Mouse (Mus musculus): Measurements from ENCODE around the gene Pnldc1.
A peak's percentile ranks its signal among the peaks of the same experiment; 100 is the strongest.
"Not testable (repeated sequence)": the region's sequence is repeated elsewhere in the genome, so short reads cannot be mapped to it uniquely, and the experiment has no call there.

Pnldc1 gene

DNA sequence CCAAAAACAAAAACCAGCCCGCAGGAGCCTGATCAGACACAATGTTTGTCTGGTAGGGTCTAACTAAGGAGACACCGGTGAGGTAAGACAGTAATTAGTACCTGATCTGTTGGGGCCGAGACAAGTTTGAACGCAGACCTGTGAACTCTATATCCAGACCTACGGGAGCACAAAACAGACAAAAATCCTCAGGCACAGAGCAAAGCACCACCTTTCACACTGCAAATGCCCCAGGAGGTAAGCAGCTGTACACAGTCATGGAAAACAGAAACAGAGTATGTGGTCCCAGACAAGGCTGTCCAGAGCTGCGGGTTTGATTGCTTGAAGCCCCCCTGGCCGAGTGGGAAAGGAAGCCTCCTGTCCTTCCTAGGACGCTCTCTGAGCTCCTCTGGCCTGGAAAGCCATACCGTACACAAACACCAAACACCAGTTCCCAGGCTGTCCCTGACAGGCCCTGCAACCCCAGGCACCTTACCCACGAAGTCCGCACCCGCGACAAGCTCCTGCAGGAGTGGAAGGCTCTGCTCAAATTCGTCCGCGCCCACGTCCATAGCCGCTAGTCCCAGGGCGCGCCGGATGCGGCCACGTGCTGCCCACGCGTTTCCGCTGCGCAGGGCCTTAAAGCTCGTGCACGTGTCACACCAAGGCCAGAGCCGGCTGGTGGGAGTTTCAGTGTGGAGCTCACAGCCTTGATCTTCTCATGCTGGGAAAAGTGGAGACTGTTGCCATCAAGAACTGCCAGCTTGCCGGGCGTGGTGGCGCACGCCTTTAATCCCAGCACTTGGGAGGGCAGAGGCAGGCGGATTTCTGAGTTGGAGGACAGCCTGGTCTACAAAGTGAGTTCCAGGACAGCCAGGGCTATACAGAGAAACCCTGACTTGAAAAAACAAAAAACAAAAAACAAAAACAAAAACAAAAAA lies at the start of gene Pnldc1:
Gene Pnldc1 (minus strand): TSS at position 870 of the 920 bp plus-strand sequence.
- no peak for DNase-seq (ENCODE audit: low spot score in 2 of 2)

DNA sequence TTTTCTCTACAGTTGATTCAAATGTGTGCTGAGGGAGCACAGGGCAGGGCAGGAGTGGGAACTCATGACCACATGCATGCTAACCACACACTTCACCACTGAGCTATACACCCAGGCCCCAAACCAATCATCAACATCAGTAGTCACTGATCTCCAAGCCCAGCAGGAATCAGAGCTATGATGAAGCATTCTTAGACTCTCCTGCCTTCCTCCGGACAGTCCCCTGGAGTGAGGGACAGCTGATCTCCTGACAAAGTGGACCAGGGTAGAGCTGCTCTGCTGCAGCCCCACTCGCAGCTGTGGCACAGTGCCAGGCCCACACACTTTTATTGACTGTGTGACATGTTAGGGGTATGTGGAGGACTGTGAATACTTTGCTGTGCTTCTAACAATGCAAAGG lies 49.3 kb upstream of the Pnldc1 start:
- DNase-seq (ENCODE audit: low spot score in 2 of 2) = not testable (repeated sequence)

DNA sequence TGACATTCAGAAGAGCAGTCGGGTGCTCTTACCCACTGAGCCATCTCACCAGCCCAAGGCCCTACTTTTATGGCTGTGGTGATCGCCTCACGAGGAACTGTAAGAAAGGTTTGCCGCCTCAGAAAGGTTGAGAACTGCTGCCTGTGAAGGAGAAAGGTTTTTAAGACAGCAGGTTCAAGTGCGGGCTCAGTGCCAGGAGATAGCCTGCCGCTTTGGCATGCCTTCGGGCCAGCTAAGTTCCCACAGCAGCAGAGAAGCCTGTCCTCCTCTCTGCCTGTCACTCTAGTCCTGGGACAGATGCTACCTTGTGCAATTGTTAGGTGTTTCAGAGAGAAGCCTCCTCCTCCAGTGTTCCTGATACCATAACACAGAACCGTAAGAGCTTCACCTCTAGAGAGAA lies 46.6 kb upstream of the Pnldc1 start:
- DNase-seq (ENCODE audit: low spot score in 2 of 2) = no peak

DNA sequence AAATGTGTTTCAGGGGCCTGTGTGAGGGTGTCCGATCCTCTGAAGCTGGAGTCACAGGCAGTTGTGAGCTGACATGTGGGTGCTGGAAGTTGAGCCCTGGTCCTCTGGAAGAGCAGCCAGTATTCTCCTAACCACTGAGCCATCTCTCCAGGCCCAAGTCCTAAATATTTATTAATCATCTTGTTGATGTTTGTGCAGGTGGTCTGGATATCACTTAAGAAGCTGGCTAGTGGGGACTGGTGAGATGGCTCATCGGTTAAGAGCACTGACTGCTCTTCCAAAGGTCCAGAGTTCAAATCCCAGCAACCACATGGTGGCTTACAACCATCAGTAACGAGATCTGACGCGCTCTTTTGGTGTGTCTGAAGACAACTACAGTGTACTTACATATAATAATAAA lies 39.6 kb upstream of the Pnldc1 start:
- no peak for DNase-seq (ENCODE audit: low spot score in 2 of 2)

DNA sequence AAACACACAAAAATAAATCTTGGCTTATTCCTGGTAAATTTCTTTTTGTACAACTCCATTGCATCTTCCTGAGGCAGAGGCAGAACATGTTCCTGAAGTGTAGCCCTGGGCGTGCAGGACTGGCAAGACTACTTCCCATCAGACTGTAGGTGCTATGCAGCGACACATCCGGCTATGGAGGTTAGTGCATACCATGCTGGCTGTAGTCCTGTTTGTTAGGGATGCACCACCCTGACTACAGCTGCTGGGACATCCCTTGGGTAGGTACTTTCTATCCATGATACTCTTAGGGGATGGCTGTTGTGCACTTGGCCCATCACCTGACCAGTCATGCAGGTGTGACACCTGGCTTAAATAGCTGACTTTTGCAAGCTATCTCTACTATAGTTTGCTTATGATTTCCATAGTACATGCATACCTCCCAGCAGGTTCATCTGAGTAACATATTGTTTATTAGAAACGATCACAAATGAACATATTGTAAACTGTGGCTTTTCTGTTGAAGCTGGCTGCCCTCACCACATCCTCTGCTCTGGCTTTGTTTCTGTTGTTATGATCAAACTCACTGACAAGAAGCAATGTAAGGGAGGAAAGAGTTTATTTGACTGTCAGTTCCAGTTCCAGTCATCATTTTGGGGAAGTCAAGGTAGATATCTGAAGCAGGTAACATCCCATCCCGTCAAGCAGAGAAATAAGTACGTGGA lies 32.6 kb upstream of the Pnldc1 start:
- DNase-seq (ENCODE audit: low spot score in 2 of 2) = no peak

DNA sequence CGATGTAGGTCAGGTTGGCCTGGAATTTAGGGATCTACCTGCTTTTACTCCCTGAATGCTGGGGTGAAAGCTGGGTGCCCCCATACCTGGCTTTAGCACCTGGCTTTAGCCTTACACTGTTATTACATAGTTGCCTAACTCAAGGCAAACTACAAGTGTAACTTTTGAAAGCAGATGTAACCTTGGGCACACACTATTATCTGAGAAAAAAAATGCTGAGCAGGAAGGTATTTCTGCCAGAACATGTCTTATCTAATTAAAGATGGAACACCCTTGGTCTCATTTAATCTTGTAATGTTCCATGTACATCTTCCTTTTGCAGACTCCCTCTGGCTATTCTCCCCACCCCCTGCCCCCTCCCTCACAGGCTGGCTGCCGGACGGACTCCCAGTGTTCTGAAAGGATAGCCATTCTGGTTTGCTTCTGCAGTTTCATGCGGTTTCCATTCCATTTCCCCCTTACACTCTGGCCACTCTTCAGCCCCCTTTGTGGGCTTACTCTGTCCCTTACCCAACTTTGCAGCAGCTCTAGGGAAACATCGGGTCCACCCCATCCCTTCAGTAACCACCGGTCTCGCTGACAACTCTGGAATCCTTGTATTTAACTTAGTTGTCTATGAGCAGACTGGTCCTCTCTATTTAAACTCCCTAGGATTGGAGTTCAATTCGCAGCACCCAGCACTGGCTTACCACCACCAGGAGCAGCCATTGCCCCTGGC lies 31.7 kb upstream of the Pnldc1 start:
- DNase-seq (ENCODE audit: low spot score in 2 of 2) = no peak

DNA sequence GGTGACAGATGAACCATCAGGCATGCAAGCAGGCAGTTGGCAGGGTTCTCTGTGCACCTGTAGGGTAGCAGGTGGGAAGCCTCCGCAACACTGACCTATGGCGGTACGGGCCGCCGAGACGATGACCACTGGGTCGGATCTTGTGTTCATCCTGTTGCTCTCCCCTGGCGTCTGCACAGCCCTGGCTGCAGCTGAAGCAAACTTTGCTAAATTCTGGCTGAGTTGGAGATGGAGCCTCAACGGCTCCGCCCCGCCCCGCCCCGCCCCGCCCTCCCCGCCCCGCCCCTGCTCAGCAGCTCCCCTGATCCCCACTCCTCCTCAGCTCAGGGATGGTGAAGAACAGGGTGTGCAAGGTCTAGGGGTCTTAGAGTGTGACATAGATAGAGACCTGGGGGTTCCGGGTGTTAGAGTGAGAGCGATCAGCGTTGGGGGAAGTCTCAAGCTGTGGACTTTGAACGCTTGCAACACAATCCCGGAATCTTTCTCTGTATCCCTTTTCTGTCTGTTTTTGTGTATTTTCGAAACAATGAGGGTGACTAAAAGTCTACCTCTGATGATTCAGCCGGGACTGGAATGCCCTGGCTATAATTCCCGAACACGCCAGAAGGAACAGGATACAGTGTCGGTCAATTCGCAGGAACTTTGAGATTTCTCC lies 30.2 kb upstream of the Pnldc1 start, which contains the start of gene Acat3:
Gene Acat3 (minus strand): TSS at position 450 of the 655 bp plus-strand sequence.
- DNase-seq (ENCODE audit: low spot score in 2 of 2) = no peak

DNA sequence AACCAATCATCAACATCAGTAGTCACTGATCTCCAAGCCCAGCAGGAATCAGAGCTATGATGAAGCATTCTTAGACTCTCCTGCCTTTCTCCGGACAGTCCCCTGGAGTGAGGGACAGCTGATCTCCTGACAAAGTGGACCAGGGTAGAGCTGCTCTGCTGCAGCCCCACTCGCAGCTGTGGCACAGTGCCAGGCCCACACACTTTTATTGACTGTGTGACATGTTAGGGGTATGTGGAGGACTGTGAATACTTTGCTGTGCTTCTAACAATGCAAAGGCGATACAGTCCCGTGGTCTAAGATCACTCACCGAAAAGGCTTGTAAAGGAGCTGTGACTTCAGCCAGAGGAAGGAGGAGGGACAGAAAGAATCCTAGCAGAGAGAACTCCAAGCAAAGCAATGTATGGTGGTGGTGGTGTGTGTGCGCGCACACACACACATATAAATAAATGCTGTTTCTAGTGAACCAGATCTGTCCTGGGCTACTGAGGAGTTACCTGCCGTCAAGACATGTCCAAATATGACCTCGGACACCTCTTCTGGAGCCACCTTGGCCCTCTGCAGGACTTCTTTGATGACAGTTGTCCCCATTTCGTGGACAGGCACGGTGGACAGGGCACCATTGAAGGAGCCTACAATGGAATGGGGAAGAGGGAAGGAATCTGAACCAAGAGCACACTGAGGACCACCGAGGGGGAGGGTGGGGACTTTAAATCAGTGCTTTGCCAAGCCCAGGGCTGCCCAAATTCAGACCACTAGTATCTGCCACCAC lies 29.5 kb upstream of the Pnldc1 start:
- DNase-seq (ENCODE audit: low spot score in 2 of 2) = not testable (repeated sequence)

DNA sequence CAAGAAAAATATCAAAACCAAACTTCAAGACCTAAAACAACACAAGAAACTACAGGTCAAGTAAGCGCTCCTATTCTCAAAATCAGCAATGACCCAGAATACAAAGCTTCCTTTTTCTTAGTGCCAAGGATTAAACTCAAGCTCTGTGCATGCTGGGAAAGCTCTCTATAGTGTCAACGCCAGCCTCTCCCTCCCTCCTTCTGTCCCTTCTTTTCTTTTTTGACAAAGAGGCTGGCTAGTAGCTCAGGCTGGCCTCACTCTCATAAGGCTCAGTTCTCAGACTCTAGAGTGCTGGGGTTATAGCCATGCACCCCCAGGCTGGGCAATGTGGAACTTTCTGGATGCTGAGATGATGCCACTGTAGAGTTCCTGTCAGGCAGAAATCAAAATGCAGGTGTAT lies 28.0 kb upstream of the Pnldc1 start:
- DNase-seq (ENCODE audit: low spot score in 2 of 2) = no peak

DNA sequence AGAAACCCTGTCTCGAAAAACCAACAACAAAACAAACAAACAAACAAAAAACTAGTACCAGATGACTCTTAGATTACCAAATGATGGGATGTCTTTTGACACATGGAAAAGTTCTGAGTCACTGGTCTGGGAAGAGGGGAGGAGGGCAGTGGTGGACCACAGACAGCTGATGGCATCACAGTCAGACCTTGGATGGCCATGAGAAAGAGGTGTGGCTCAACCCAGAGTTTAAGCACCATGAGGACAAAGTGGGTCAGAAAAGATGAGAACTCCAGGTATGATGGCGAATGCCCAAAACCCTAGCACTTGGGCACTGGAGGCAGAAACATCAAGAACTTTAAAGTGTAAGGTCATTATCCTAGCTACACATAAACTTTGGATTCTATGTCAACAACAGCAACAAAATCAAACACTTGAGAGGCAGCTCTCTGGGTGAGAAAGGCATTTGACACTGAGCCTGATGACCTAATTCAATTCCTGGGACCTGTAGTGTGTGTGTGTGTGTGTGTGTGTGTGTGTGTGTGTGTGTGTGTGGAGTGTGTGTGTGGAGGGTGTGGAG lies 27.5 kb upstream of the Pnldc1 start:
- no peak for DNase-seq (ENCODE audit: low spot score in 2 of 2)

DNA sequence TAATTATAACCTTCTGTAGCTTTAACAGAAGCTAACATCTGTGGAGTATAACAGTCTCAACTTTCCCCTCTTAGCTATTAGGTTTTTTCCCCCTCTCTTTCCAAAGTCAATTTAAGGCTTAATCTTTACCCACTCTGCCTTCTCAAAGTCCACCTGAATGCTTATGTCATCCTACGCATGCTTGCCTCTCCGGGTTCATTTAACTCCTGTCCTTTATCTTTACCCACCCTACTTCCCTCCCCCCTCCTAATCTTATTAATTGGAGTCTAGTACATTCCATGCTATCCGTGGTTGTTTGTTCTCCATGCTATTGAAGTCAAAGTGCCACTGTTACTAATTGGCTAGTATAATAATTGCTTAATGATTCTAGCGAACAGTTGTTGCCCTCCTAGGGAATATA lies 25.7 kb upstream of the Pnldc1 start:
- DNase-seq (ENCODE audit: low spot score in 2 of 2) = no peak

DNA sequence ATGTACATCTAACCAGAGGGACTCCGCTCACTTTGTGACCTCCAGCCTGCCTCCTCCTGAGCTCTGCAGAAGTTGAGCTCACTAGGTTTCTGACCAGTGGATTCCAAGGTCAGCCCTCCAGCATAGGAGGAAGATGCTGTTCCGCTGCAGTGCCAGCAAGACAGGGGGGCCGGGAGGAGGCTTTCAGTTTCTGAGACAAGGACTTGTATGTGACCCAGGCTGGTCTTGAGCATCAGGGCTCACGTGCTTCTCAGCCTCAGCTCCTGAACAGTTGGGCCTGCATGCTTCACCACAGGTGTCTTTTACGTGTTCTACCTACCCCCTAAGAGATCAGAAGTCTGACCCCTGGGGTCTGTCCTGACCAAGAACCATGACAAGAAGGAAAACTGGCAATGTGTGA lies 21.5 kb upstream of the Pnldc1 start:
- DNase-seq (ENCODE audit: low spot score in 2 of 2) = not testable (repeated sequence)

DNA sequence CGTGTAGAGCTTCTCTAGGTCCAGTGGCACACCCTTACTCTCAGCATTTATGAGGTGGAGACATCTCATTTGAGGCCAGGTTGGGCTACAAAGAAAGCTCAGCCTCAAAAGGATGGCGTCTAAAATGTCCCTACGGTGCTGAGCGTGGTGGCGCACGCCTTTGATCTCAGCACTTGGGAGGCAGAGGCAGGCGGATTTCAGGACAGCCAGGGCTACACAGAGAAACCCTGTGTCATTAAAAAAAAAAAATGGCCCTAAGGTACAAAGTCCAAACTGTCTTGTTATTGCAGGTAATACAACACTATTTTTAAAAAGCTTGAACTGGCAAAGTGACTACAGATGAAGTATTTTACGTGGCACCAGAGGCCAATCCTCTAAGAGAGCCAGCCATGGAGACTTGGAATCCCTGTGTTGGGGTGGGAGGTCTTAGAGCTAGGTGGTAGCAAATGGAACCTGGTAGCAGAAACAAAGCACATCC lies 15.7 kb upstream of the Pnldc1 start:
- DNase-seq (ENCODE audit: low spot score in 2 of 2) = no peak

DNA sequence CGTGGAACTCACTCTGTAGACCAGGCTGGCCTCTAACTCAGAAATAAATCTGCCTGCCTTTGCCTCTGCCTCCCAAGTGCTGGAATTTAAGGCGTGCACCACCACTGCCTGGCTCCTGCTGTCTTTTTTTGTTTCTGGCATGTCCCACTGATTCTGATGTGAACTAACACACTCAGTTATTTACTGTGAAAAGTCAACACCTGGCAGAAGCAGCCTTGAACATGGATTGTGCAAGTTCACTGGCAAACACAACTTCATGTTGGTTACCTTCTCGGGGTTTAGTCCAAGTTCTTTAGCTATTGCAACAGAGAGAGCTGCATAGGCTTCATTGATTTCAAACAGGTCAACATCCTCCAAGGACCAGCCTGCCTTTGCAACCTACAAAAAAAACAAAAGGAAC lies 15.0 kb upstream of the Pnldc1 start:
- DNase-seq (ENCODE audit: low spot score in 2 of 2) = no peak

DNA sequence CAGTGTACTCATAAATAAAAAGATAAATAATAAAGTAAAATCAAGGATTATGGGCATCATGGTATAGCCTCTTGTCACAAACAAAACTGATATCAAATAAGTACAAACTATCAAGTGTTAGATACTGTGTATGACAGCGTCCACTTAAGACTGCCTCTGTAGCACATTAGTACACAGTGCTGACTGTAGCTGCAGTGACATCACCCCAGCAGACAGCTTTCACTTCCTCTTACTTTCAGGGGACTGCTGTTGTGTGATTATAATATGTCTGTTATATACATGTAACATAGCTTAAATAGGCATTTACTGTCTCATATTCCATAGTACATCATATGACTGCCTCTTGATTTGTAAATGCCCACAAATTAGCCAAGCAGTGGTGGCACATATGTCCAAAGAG lies 11.0 kb upstream of the Pnldc1 start:
- no peak for DNase-seq (ENCODE audit: low spot score in 2 of 2)

DNA sequence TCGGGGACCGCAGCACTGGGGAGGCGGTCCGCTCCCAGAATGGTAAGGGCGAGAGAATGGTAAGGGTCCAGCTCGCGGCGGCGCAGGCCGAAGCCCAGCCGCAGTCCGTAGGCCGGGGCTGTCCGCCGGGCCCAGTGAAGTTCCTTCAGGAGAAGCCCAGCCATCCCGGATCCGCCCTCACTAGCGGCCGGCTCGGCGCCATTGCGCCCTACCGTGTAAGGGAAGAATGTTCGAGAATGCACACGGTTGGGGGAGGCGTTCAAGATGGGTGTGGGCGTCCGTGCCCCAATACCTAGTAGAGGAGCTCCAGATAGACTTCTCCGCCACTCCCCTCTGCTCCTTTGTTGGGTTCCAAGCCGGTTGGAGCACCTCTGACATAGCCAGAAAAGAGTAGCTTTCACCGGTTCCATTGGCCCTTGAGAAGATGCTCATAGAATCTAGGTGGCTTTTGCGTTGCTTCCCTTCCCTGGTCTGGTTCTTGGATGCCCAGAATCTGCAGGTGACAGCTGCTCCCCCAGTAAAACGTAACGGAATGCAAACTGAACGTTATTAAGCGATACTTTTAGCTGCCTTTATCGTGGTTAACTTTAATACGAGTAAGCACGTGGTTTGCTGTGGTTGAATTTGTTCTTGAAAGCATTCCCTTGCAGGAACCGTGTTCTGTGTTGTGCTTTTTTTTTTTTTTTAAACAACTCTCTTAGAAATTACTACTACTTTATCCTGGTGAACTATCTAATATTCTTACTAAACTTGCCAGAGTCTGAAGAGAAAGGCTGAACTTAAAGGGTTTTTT lies 6.8 kb upstream of the Pnldc1 start:
- no peak for DNase-seq (ENCODE audit: low spot score in 2 of 2)

DNA sequence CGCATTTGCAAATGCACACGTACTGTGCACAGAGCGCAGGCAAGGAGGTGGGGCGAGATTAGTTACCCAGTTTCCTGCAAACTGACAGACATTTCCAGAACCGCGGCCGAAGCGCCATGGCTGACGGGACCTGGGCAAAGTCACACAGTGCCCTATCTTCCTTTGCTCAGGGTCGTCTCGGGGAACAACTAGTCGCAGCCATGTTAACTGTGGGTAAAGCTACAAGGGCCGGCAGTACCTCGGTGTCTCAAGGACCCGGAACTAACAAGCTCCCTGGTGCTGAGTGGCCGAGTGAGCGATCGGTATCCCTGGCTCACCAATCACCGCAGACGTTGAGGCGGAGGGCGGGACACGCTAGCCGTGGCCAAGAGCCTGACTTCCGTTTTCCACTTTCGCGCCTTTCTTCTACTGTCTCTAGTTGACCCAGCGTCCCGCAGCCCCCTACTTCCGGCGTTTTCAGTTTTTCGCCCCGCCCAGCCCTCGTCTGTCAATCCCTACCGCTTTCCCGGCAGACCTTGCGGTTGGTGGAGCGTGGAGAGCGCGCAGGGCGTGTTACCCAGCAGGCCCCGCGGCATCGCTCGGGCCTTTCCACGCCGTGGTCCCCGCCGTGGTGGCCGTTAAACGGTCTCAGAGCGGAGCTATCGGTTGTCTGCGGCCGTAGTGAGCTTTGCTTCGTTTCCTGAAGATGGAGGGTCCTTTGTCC lies 6.0 kb upstream of the Pnldc1 start, which contains the start of gene Mrpl18:
Gene Mrpl18 (minus strand): TSS at position 465 of the 703 bp plus-strand sequence.
- peak; percentile 98 to 99 for DNase-seq (ENCODE audit: low spot score in 2 of 2)

DNA sequence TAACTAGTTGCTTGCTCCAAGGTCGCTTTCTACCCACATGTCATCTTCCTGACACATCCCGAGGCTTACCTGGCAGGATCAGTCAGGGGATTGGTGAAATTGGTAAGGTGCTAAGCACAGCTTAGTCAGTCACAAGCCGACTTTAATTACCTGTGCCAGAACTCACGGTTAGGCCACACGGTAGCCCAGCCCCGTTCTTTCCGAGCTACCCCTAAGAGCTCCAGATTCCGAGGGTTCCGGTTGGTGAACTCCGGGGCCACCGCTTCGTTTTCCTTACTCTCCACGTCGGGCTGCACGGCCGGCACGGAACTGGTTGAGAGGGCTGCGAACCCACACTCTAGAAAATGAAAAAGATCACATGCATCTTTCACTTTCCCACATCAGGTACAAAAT lies 5.5 kb upstream of the Pnldc1 start, which contains the start of gene Tcp1:
Gene Tcp1 (plus strand): TSS at position 214 of the 393 bp plus-strand sequence.
- no peak for DNase-seq (ENCODE audit: low spot score in 2 of 2)

DNA sequence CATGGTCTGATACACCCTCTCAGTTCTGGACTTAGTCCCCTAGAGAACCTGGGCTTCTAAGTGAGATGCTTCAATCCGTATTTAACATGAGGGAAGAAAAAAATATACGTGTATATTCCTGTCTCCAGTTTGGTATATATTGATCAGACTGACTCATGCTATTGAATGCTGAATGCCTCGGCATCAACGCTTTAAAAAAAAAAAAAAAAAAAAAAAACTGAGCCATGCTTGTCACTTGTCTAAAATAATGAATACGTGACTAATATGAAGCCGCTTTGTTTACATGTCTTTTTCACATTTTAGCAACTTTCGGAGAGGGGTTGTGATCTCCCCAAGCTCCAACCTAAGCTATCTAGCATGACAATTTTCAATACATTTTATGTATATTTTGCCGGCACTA lies 361 bp upstream of the Pnldc1 start:
- DNase-seq (ENCODE audit: low spot score in 2 of 2) = no peak
